ENCODE assay signal across 23 mouse cellular contexts in the genomic region with DNA sequence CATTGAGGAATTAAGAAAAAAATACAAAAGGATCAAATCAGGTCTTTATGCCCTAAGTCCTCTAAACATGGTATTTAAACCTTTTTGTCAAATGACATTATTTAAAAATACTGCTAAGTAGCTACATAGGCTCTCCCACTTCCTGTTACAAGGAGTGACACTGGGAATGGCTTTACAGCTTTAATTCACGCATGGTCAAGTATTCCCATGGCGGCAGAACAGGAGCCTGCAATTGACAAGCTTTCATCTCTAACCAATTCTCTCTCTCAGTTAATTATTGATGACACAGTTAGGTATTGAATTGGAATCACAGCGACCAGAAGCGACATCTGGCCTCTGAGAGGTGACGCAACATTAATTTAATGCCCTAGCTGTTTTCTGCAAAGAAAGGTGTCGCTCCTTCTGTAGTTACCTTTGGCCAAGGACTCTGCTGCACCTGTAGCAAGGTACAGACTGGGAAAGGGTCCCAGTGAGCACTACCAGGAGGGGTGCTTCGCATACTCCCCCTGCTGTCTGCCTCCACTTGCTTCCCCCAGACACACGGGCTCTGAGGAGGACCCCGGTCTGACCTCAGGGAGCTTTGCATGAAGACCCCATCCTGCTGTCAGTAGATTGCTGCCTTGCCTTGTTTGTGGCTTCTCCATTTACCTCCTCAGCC.
DNase-seq lines count a peak whose midpoint lies in the region; ATAC-seq lines count a peak whose summit lies in the region.
"Had no signal": no experiment of that assay in that cellular context is flagged by ENCODE, and none has a peak within 500 bp of the region (broad histone marks: within the 10 kb centered on the region; RNA-seq: fewer than 3 reads in every experiment).

No protein-coding gene starts in this region.

- no peak for DNase-seq in hindbrain, embryonic 14.5 days (ENCODE audit: low spot score)
- DNase-seq in kidney, postnatal 10 days: no peak
- DNase-seq in retina, embryonic 14.5 days (ENCODE audit: low spot score): peak; percentile 41
- DNase-seq in retina, postnatal 1 day: no peak
- no peak for DNase-seq in thymus, postnatal 25 days
- DNase-seq: adrenal gland, postnatal 25 days; cerebellum, adult 11-12 months; cerebellum, adult 9-11 months; gastrocnemius, postnatal 25 days; heart, adult 18-20 months; lung, adult 18-20 months; lung, postnatal 10 days; spleen, adult 18-20 months; thymus, postnatal 14 days had no signal

- no peak overlapping the region for H3K4me3 ChIP-seq in hindbrain, embryonic 13.5 days
- H3K4me3 ChIP-seq in hindbrain, embryonic 14.5 days (replicated peaks; ENCODE audit: low read length): no peak overlapping the region
- H3K4me3 ChIP-seq in kidney, embryonic 16.5 days (ENCODE audit: low read length): no peak overlapping the region
- H3K4me3 ChIP-seq: embryonic facial prominence, embryonic 12.5 days; hindbrain, embryonic 12.5 days; midbrain, embryonic 15.5 days; neural tube, embryonic 15.5 days had no signal

- H3K36me3 ChIP-seq in hindbrain, embryonic 13.5 days: no peaks in the 10 kb centered on the region
- no peaks in the 10 kb centered on the region for H3K36me3 ChIP-seq in hindbrain, embryonic 14.5 days (replicated peaks; ENCODE audit: control insufficient read depth, insufficient read depth)
- no peaks in the 10 kb centered on the region for H3K36me3 ChIP-seq in kidney, embryonic 16.5 days (ENCODE audit: insufficient read depth, low read length)
- H3K36me3 ChIP-seq: embryonic facial prominence, embryonic 12.5 days; hindbrain, embryonic 12.5 days; midbrain, embryonic 15.5 days; neural tube, embryonic 15.5 days had no signal

- no peaks in the 10 kb centered on the region for H3K9me3 ChIP-seq in hindbrain, embryonic 13.5 days
- H3K9me3 ChIP-seq in hindbrain, embryonic 14.5 days (ENCODE audit: control insufficient read depth, low read length): no peaks in the 10 kb centered on the region
- H3K9me3 ChIP-seq in kidney, embryonic 16.5 days (ENCODE audit: low read length): no peaks in the 10 kb centered on the region
- H3K9me3 ChIP-seq: embryonic facial prominence, embryonic 12.5 days; hindbrain, embryonic 12.5 days; midbrain, embryonic 15.5 days; neural tube, embryonic 15.5 days had no signal

- WGBS in hindbrain, embryonic 13.5 days: 46% methylated on average over 9 of the region's 9 CpGs
- 48% methylated on average over 9 of the region's 9 CpGs for WGBS in hindbrain, embryonic 14.5 days
- 39% methylated on average over 9 of the region's 9 CpGs for WGBS in kidney, embryonic 16.5 days

- H3K4me2 ChIP-seq in hindbrain, embryonic 13.5 days: no peak overlapping the region
- no peak overlapping the region for H3K4me2 ChIP-seq in hindbrain, embryonic 14.5 days (replicated peaks)
- peak overlapping the region; percentile 6; the same call in 1 of the 2 replicates for H3K4me2 ChIP-seq in kidney, embryonic 16.5 days (replicated peaks; ENCODE audit: low read depth, low read length)
- H3K4me2 ChIP-seq: embryonic facial prominence, embryonic 12.5 days; hindbrain, embryonic 12.5 days; liver, embryonic 11.5 days; midbrain, embryonic 15.5 days; neural tube, embryonic 15.5 days had no signal

- ATAC-seq in hindbrain, embryonic 13.5 days (ENCODE audit: low FRiP score): no peak
- no peak for ATAC-seq in hindbrain, embryonic 14.5 days (ENCODE audit: low FRiP score)
- ATAC-seq in kidney, embryonic 16.5 days (ENCODE audit: low FRiP score, low TSS enrichment): peak; percentile 74
- ATAC-seq: CD4-positive, CD25-positive, alpha-beta regulatory T cell, adult 4 months; midbrain, embryonic 15.5 days had no signal

- 0 out of 2 replicates have a peak overlapping the region, but pooled peaks have one; percentile 40 for H3K27ac ChIP-seq in hindbrain, embryonic 13.5 days
- no peak overlapping the region for H3K27ac ChIP-seq in hindbrain, embryonic 14.5 days
- peak overlapping the region; percentile 59 for H3K27ac ChIP-seq in kidney, embryonic 16.5 days (ENCODE audit: low read length)
- H3K27ac ChIP-seq: embryonic facial prominence, embryonic 12.5 days; hindbrain, embryonic 12.5 days; macrophage; midbrain, embryonic 15.5 days; neural tube, embryonic 15.5 days had no signal

- no peak overlapping the region for H3K9ac ChIP-seq in hindbrain, embryonic 13.5 days
- no peak overlapping the region for H3K9ac ChIP-seq in hindbrain, embryonic 14.5 days
- H3K9ac ChIP-seq in kidney, embryonic 16.5 days (replicated peaks; ENCODE audit: low read length): no peak overlapping the region
- H3K9ac ChIP-seq: embryonic facial prominence, embryonic 12.5 days; hindbrain, embryonic 12.5 days; midbrain, embryonic 15.5 days; neural tube, embryonic 15.5 days had no signal

- peaks cover 26% of the 10 kb centered on the region for H3K4me1 ChIP-seq in hindbrain, embryonic 13.5 days (replicated peaks)
- H3K4me1 ChIP-seq in hindbrain, embryonic 14.5 days (replicated peaks; ENCODE audit: control insufficient read depth, insufficient read depth, low read length): no peaks in the 10 kb centered on the region
- H3K4me1 ChIP-seq in kidney, embryonic 16.5 days (ENCODE audit: insufficient read depth, low read length): peaks cover 25% of the 10 kb centered on the region

- H3K27me3 ChIP-seq in hindbrain, embryonic 13.5 days: no peaks in the 10 kb centered on the region; the same call in 1 of the 2 replicates
- no peaks in the 10 kb centered on the region for H3K27me3 ChIP-seq in hindbrain, embryonic 14.5 days (ENCODE audit: control insufficient read depth, insufficient read depth, low read length)
- H3K27me3 ChIP-seq in kidney, embryonic 16.5 days (ENCODE audit: insufficient read depth, low read length): no peaks in the 10 kb centered on the region
- H3K27me3 ChIP-seq: embryonic facial prominence, embryonic 12.5 days; hindbrain, embryonic 12.5 days; midbrain, embryonic 15.5 days; neural tube, embryonic 15.5 days had no signal
